Mouse (Mus musculus): ENCODE measurements at regions not wholly inside any gene's neighbourhood (a gene's known extent, or its start where the extent isn't known, plus 50 kb on each side); places are given as distances from the start of the nearest gene placed in this dataset.

DNA sequence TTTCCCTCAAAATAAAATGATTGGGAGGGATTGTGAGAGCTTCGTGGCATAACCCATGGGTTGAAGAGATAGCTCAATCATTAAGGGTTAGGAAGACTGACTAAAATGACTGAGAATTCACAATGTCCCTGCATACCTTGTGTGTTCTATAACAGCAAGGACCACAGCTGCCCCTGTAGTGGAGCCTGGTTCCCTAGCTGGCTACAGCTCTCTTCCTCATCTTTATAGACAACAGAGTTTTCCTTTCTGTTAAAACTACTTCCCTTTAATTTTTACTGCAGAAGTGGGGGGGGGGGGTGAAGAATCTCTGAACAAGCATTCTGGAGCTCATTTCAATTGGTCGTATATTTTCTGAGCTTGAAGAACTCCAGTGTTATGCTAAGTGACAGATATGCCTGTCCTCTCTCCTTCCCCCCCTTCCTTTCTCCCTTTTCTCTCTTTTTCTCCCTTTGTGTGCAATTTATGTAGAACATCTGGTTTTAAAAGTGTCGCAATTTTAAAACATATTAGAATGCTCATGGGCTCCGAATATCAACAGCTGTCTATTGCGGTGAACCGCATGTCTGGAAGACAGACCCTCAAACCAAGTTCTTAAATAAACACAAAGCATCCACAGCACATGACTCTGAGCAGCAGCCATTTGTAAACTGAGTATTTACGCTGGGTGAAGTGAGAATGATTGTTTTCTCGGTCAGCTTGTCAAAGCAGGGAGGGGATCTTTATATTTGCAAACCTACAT, 222.0 kb upstream of the Maf start:
- TF ChIP-seq CTCF (IDR thresholded peaks at IDR 0.05; ENCODE audit: insufficient read depth, low read length), result no peak
- no peak for TF ChIP-seq POLR2A (IDR thresholded peaks at IDR 0.05; ENCODE audit: borderline replicate concordance, extremely low read depth, low read depth, low read length)
